Mouse (Mus musculus): ENCODE results near the gene Rdh9. TPM values are rescaled to one million over a fixed set of nuclear protein-coding genes. Genes with fewer than 3 reads are reported as not detected.
"Not testable (repeated sequence)": the region's sequence is repeated elsewhere in the genome, so short reads cannot be mapped to it uniquely, and the experiment has no call there.

The Rdh9 gene
- total RNA-seq, 2 experiments from 2014 or later = 0.36 TPM; not detected in 1

- intact Hi-C loops (cut with DNase I); DNase-seq: not testable (repeated sequence)
Measured at GRCm38 (mm10) chr10:127837793-127838192, 61.6 kb downstream of the Rdh9 start.

DNA sequence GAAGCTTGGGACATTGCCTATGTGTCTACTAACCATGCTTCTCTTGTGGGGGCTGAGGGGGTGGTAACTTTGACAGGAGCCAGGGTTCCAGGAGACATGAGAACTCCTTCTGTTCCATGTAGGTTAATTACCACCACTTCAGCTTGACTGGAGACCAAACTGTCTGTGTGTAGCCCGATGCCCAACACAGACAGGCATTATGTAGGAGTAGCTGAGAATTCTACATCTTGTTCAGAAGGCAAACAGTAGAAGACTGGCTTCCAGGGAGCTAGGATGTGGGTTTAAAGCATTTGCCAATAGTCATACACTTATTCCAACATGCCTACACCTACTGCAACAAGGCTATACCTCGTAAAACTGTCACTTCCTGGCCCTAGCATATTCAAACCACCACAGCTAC, 62.4 kb downstream of the Rdh9 start:
- intact Hi-C loops (cut with DNase I) = no loop called here
- no peak for DNase-seq

GRCm38 (mm10) chr10:127840776-127841175, 64.6 kb downstream of the Rdh9 start:
- DNase-seq = no peak
- intact Hi-C loops (cut with DNase I) = no loop called here

Other genes starting within 250 kb of the Rdh9 start
- under 1 TPM; 0.28 to 0.41 TPM for gene Nxph4, start 241.8 kb upstream of the Rdh9 start, total RNA-seq (2021)
- gene Lrp1, start 155.2 kb upstream of the Rdh9 start, total RNA-seq (2021) = 10 to 100 TPM; 73.4 to 88.6 TPM
- gene Stat6, start 133.4 kb upstream of the Rdh9 start, total RNA-seq (2021) = 10 to 100 TPM; 42.3 to 46.0 TPM
- 1 to 10 TPM; 2.7 to 4.5 TPM for gene Nemp1, start 109.5 kb upstream of the Rdh9 start, total RNA-seq (2021)
- 1 to 10 TPM; 5.7 to 8.4 TPM for gene Nab2, start 107.8 kb upstream of the Rdh9 start, total RNA-seq (2021)
- not detected for gene Myo1a, start 71.2 kb upstream of the Rdh9 start, total RNA-seq (2021)
- gene Tac2, start 51.9 kb upstream of the Rdh9 start, total RNA-seq (2021) = not detected
- gene Zbtb39, start 36.8 kb upstream of the Rdh9 start, total RNA-seq (2021) = 1 to 10 TPM; 6.8 to 7.8 TPM
- 1 to 10 TPM; 3.5 to 4.0 TPM for gene Gpr182, start 24.7 kb upstream of the Rdh9 start, total RNA-seq (2021)
- gene Rdh1, start 16.7 kb upstream of the Rdh9 start, total RNA-seq (2021) = under 1 TPM in 1 of 2 experiments, not detected in 1; 0.08 TPM
- gene Rdh16f1, start 16.6 kb upstream of the Rdh9 start, total RNA-seq (2021) = under 1 TPM in 1 of 2 experiments, not detected in 1; 0.11 TPM
- gene Rdh16, start 24.8 kb downstream of the Rdh9 start, total RNA-seq (2021) = not detected
- not detected for gene Rdh19, start 73.5 kb downstream of the Rdh9 start, total RNA-seq (2021)
- not detected for gene Rdh16f2, start 90.1 kb downstream of the Rdh9 start, total RNA-seq (2021)
- gene Rdh7, start 112.4 kb downstream of the Rdh9 start, total RNA-seq (2021) = not detected
- gene Sdr9c7, start 122.1 kb downstream of the Rdh9 start, total RNA-seq (2021) = not detected
- gene Hsd17b6, start 231.2 kb downstream of the Rdh9 start, total RNA-seq (2021) = not detected
- 1 to 10 TPM; 1.6 to 2.7 TPM for gene Prim1, start 238.8 kb downstream of the Rdh9 start, total RNA-seq (2021)

Measured in heart, postnatal 36 days (tissue).